Mouse (Mus musculus) testis, adult 2 months (tissue): ENCODE data around the gene Als2. TPM values are rescaled to one million over a fixed set of nuclear protein-coding genes. Genes with fewer than 3 reads are reported as not detected.

Experiments
- H3K27ac ChIP-seq: fragments of 200-500 bp; 2 replicates; pipeline ENCODE4 v1.5.1; 2012; ENCODE audit warnings: low read depth, low read length; ENCODE audit not compliant: control insufficient read depth, insufficient read depth
- H3K27me3 ChIP-seq: fragments of 200-500 bp; 2 replicates; pipeline ENCODE4 v1.6.1; 2012; ENCODE audit warnings: mild to moderate bottlenecking, low read length, moderate library complexity; ENCODE audit not compliant: control insufficient read depth, insufficient read depth
- H3K36me3 ChIP-seq: fragments of 200-500 bp; 2 replicates; pipeline ENCODE4 v1.6.1; 2012; ENCODE audit warnings: mild to moderate bottlenecking, low read length; ENCODE audit not compliant: control insufficient read depth, insufficient read depth
- H3K4me1 ChIP-seq: fragments of 200-500 bp; 2 replicates; pipeline ENCODE4 v1.6.1; 2012; ENCODE audit warnings: low read length; ENCODE audit not compliant: control insufficient read depth, insufficient read depth
- H3K4me3 ChIP-seq: fragments of 200-500 bp; 2 replicates; pipeline ENCODE4 v1.5.1; 2012; ENCODE audit warnings: low read depth, mild to moderate bottlenecking, low read length, moderate library complexity, mixed read lengths; ENCODE audit not compliant: control insufficient read depth
- CTCF ChIP-seq: fragments of 200-500 bp; IDR thresholded peaks from 2 replicates; pipeline ENCODE4 v1.5.1; 2012; ENCODE audit warnings: low read depth, mild to moderate bottlenecking, inconsistent platforms, low read length, moderate library complexity; ENCODE audit not compliant: control insufficient read depth, insufficient read depth, insufficient replicate concordance
- POLR2A ChIP-seq: fragments of 200-500 bp; IDR thresholded peaks from 2 replicates; pipeline ENCODE4 v1.6.1; 2012; ENCODE audit warnings: low read depth, mild to moderate bottlenecking, inconsistent platforms, low read length, moderate library complexity; ENCODE audit not compliant: control insufficient read depth
- polyA plus RNA-seq: library from polyadenylated mRNA; depleted of rRNA; stranded (reverse); fragments of >200 nt; gene quantifications from 2 replicates; pipeline ENCODE4 v1.2.3, GENCODE M21; 2012

Als2 gene
- polyA plus RNA-seq, 1 experiment: 7.1 TPM

- Histone ChIP-seq H3K27me3 (no peaks in the 10 kb centered on the region), H3K36me3 (0 out of 2 replicates have a peak, but pooled peaks cover 1% of the 10 kb centered on the region), H3K4me3 (no peak overlapping the region), H3K4me1 (no peaks in the 10 kb centered on the region), H3K27ac (no peak overlapping the region)
- no peak for TF ChIP-seq CTCF
- TF ChIP-seq POLR2A: no peak
Measured at GRCm38 (mm10) chr1:59152346-59152745, 84.7 kb downstream of the Als2 start.

GRCm38 (mm10) chr1:59150542-59150941, 86.5 kb downstream of the Als2 start:
- TF ChIP-seq POLR2A: no peak
- no peak for TF ChIP-seq CTCF

GRCm38 (mm10) chr1:59144543-59144942, 92.5 kb downstream of the Als2 start:
- Histone ChIP-seq H3K4me3 (no peak overlapping the region), H3K27ac (no peak overlapping the region), H3K36me3 (0 out of 2 replicates have a peak, but pooled peaks cover 1% of the 10 kb centered on the region), H3K27me3 (no peaks in the 10 kb centered on the region), H3K4me1 (no peaks in the 10 kb centered on the region)
- no peak for TF ChIP-seq POLR2A
- TF ChIP-seq CTCF: 0 out of 2 replicates have a peak, but pooled peaks have one; percentile 15

More at GRCm38 (mm10) chr1:59150542-59150941, 86.5 kb downstream of the Als2 start:
- Histone ChIP-seq H3K36me3 (0 out of 2 replicates have a peak, but pooled peaks cover 1% of the 10 kb centered on the region), H3K4me3 (peak overlapping the region; percentile 14; the same call in 1 of the 2 replicates), H3K27ac (no peak overlapping the region), H3K27me3 (no peaks in the 10 kb centered on the region), H3K4me1 (no peaks in the 10 kb centered on the region)

DNA sequence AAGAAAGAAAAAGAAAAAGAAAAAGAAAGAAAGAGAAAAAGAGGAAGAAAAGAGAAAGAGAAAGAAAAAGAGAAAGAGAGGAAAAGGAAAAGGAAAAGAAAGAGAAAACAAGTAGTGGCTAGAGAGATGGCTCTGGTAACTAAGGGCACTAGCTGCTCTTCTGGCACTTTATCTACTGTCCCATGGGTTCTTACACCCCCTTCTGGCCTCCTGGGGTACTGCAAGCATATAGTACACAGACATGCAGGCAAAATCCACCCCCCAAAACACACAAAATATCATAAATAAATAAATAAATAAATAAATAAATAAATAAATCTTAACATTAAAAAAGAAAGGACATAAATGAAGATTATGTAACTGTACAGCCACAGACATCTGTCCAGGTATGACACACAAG, 94.2 kb downstream of the Als2 start:
- Histone ChIP-seq H3K27me3 (no peaks in the 10 kb centered on the region), H3K4me3 (no peak overlapping the region), H3K27ac (no peak overlapping the region), H3K36me3 (no peaks in the 10 kb centered on the region), H3K4me1 (no peaks in the 10 kb centered on the region)
- peak; percentile 22; the same call in 1 of the 2 replicates for TF ChIP-seq CTCF
- TF ChIP-seq POLR2A: no peak

GRCm38 (mm10) chr1:59134419-59134818, 102.6 kb downstream of the Als2 start:
- no peak overlapping the region for H3K4me3 ChIP-seq
- no peak overlapping the region for H3K27ac ChIP-seq
- no peak for TF ChIP-seq CTCF
- no peak for TF ChIP-seq POLR2A
- H3K4me1 ChIP-seq: no peaks in the 10 kb centered on the region
- no peaks in the 10 kb centered on the region for H3K27me3 ChIP-seq
- no peaks in the 10 kb centered on the region for H3K36me3 ChIP-seq

GRCm38 (mm10) chr1:59128879-59129278, 108.2 kb downstream of the Als2 start:
- TF ChIP-seq CTCF (no peak), POLR2A (no peak)
- H3K36me3 ChIP-seq: no peaks in the 10 kb centered on the region

DNA sequence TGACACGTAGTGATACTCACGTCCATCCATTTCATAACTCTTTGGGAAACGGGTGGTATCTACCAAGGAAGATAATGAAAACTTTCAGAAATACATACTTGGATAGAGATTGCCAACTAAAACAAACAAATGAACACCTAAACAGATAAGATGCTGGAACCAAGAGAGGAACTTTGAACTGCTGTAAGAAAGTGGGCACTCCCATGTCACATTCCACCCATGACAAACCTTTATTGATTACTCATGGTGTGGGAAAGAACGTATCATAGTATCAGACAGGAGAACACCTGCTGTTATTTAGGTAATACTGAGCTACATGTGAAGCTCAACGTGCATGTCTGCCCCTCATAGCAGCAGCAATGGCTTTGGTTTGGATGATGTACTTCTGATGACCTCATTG, 111.5 kb downstream of the Als2 start:
- no peaks in the 10 kb centered on the region for H3K36me3 ChIP-seq

More at GRCm38 (mm10) chr1:59128879-59129278, 108.2 kb downstream of the Als2 start:
- H3K4me1 ChIP-seq: no peaks in the 10 kb centered on the region
- H3K4me3 ChIP-seq: no peak overlapping the region
- no peaks in the 10 kb centered on the region for H3K27me3 ChIP-seq
- H3K27ac ChIP-seq: no peak overlapping the region

More for the DNA sequence above, 111.5 kb downstream of the Als2 start:
- H3K27ac ChIP-seq: no peak overlapping the region
- no peaks in the 10 kb centered on the region for H3K4me1 ChIP-seq
- no peaks in the 10 kb centered on the region for H3K27me3 ChIP-seq
- TF ChIP-seq POLR2A (no peak), CTCF (no peak)
- H3K4me3 ChIP-seq: no peak overlapping the region
